Mouse (Mus musculus): ENCODE measurements around the gene Dhx40. TPM values are rescaled to one million over a fixed set of nuclear protein-coding genes. Genes with fewer than 3 reads are reported as not detected.
"Not testable (repeated sequence)": the region's sequence is repeated elsewhere in the genome, so short reads cannot be mapped to it uniquely, and the experiment has no call there.

Gene Dhx40
- total and polyA plus RNA-seq, 2 experiments from 2014 or later: 12.0 to 12.5 TPM

- H3K4me3 ChIP-seq (ENCODE audit: low read length): no peak overlapping the region
- H3K27me3 ChIP-seq (ENCODE audit: insufficient read depth, low read length): no peaks in the 10 kb centered on the region
- H3K4me1 ChIP-seq (ENCODE audit: insufficient read depth, low read length): no peaks in the 10 kb centered on the region
- no peaks in the 10 kb centered on the region for H3K9me3 ChIP-seq (ENCODE audit: low read length)
- DNase-seq (ENCODE audit: low spot score) (no peak), ATAC-seq (no peak)
- no peak for TF ChIP-seq CTCF (IDR thresholded peaks at IDR 0.05; ENCODE audit: low read depth)
- no peaks in the 10 kb centered on the region for H3K36me3 ChIP-seq (ENCODE audit: insufficient read depth, low read length)
- H3K9ac ChIP-seq (replicated peaks; ENCODE audit: low read length): no peak overlapping the region
- H3K27ac ChIP-seq: no peak overlapping the region
- no peak overlapping the region for H3K4me2 ChIP-seq (ENCODE audit: low read depth, low read length)
- 74% methylated on average over 4 of the region's 4 CpGs for WGBS
Measured at GRCm38 (mm10) chr11:86809828-86810227, 2.3 kb upstream of the Dhx40 start.

- peak; percentile 83 for DNase-seq (ENCODE audit: low spot score)
- Histone ChIP-seq H3K36me3 (ENCODE audit: insufficient read depth, low read length) (peaks cover 9% of the 10 kb centered on the region), H3K4me3 (ENCODE audit: low read length) (peak overlapping the region; percentile 100), H3K27ac (peak overlapping the region; percentile 78), H3K9me3 (ENCODE audit: low read length) (no peaks in the 10 kb centered on the region), H3K4me1 (ENCODE audit: insufficient read depth, low read length) (no peaks in the 10 kb centered on the region), H3K4me2 (ENCODE audit: low read depth, low read length) (peak overlapping the region; percentile 79), H3K9ac (replicated peaks; ENCODE audit: low read length) (peak overlapping the region; percentile 71), H3K27me3 (ENCODE audit: insufficient read depth, low read length) (no peaks in the 10 kb centered on the region)
- peak; percentile 82 for ATAC-seq
- under 1% methylated on average over 25 of the region's 25 CpGs for WGBS
- no peak for TF ChIP-seq CTCF (IDR thresholded peaks at IDR 0.05; ENCODE audit: low read depth)
Measured at GRCm38 (mm10) chr11:86807001-86807477, 507 bp downstream of the Dhx40 start.

GRCm38 (mm10) chr11:86794161-86794560, 13.4 kb downstream of the Dhx40 start:
- no peak for TF ChIP-seq CTCF (IDR thresholded peaks at IDR 0.05; ENCODE audit: low read depth)
- H3K4me1 ChIP-seq (ENCODE audit: insufficient read depth, low read length): no peaks in the 10 kb centered on the region
- peaks cover 16% of the 10 kb centered on the region; the same call in 1 of the 2 replicates for H3K36me3 ChIP-seq (ENCODE audit: insufficient read depth, low read length)
- H3K4me2 ChIP-seq (ENCODE audit: low read depth, low read length): no peak overlapping the region
- no peaks in the 10 kb centered on the region for H3K27me3 ChIP-seq (ENCODE audit: insufficient read depth, low read length)
- WGBS: 95% methylated on average over 1 of the region's 1 CpGs
- no peak overlapping the region for H3K4me3 ChIP-seq (ENCODE audit: low read length)
- DNase-seq (ENCODE audit: low spot score): no peak
- H3K9ac ChIP-seq (replicated peaks; ENCODE audit: low read length): no peak overlapping the region
- no peak for ATAC-seq
- H3K27ac ChIP-seq: no peak overlapping the region
- H3K9me3 ChIP-seq (ENCODE audit: low read length): no peaks in the 10 kb centered on the region

DNA sequence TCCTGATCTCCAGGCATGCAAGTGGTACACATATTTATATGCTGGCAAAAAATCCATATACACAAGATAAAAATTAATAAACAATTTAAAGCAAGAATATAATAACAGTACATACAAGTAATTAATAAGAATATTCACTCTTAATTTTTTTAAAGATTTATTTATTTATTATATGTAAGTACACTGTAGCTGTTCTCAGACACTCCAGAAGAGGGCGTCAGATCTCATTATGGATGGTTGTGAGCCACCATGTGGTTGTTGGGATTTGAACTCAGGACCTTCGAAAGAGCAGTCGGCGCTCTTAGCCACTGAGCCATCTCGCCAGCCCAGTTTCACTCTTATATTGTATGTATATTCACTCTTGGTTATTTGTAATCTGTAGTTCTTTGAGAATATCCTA, 20.1 kb downstream of the Dhx40 start:
- H3K4me3 ChIP-seq (ENCODE audit: low read length); ATAC-seq; H3K27ac ChIP-seq; H3K9ac ChIP-seq (replicated peaks; ENCODE audit: low read length); H3K4me2 ChIP-seq (ENCODE audit: low read depth, low read length); DNase-seq (ENCODE audit: low spot score); H3K27me3 ChIP-seq (ENCODE audit: insufficient read depth, low read length); H3K4me1 ChIP-seq (ENCODE audit: insufficient read depth, low read length); H3K9me3 ChIP-seq (ENCODE audit: low read length): not testable (repeated sequence)
- peaks cover 27% of the 10 kb centered on the region for H3K36me3 ChIP-seq (ENCODE audit: insufficient read depth, low read length)
- WGBS: 94% methylated on average over 5 of the region's 5 CpGs

DNA sequence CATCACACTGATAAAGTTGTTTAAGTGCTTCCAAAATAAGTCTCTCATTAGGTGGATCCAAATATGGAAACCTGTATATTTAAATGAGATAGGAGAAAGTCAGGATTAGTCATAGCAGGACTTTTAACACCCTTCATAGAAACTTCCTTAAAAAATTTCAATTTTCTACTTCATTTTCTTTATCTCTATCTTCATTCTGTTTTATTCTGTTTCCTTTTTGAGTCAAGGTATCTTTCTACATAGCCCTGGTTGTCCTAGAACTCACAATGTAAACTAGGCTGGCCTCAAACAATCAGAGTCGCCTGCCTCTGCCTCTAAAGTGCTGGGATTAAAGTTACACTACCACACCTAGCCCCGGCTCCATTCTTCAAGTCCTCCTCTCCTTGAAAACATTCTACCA, 21.8 kb downstream of the Dhx40 start:
- H3K36me3 ChIP-seq (ENCODE audit: insufficient read depth, low read length): peaks cover 27% of the 10 kb centered on the region
- no peaks in the 10 kb centered on the region for H3K27me3 ChIP-seq (ENCODE audit: insufficient read depth, low read length)
- 96% methylated on average over 2 of the region's 2 CpGs for whole genome bisulfite sequencing
- no peaks in the 10 kb centered on the region for H3K4me1 ChIP-seq (ENCODE audit: insufficient read depth, low read length)
- no peaks in the 10 kb centered on the region for H3K9me3 ChIP-seq (ENCODE audit: low read length)
- H3K27ac ChIP-seq: no peak overlapping the region
- no peak for DNase-seq (ENCODE audit: low spot score)
- H3K4me3 ChIP-seq (ENCODE audit: low read length): no peak overlapping the region
- H3K9ac ChIP-seq (replicated peaks; ENCODE audit: low read length): no peak overlapping the region
- no peak overlapping the region for H3K4me2 ChIP-seq (ENCODE audit: low read depth, low read length)
- ATAC-seq: no peak
- TF ChIP-seq CTCF (IDR thresholded peaks at IDR 0.05; ENCODE audit: low read depth): no peak

DNA sequence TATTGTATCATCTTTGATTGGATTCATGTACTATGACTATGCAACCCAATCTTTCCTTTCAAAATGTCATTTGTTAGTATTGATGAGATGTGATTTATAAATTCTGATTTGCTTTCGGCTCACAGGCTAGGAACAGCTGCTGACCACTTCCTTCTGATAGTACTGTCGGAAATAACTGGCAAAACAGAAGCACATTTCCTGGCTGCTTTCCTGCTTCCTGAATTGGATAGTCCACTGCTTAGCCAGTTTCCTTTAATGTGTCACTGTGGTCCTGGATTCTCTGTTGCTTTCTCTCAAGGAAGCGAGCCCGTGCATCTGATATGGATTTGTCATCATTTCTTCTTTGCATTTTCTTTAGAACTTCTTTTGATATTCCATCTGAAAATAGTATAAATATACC, 37.7 kb downstream of the Dhx40 start:
- H3K4me2 ChIP-seq (ENCODE audit: low read depth, low read length): no peak overlapping the region
- no peak for ATAC-seq
- no peaks in the 10 kb centered on the region for H3K4me1 ChIP-seq (ENCODE audit: insufficient read depth, low read length)
- no peaks in the 10 kb centered on the region for H3K9me3 ChIP-seq (ENCODE audit: low read length)
- DNase-seq (ENCODE audit: low spot score): no peak
- TF ChIP-seq CTCF (IDR thresholded peaks at IDR 0.05; ENCODE audit: low read depth): no peak
- WGBS: 86% methylated on average over 4 of the region's 4 CpGs
- H3K27me3 ChIP-seq (ENCODE audit: insufficient read depth, low read length): no peaks in the 10 kb centered on the region
- H3K9ac ChIP-seq (replicated peaks; ENCODE audit: low read length): no peak overlapping the region
- no peak overlapping the region for H3K27ac ChIP-seq
- H3K4me3 ChIP-seq (ENCODE audit: low read length): no peak overlapping the region
- H3K36me3 ChIP-seq (ENCODE audit: insufficient read depth, low read length): peaks cover 8% of the 10 kb centered on the region; the same call in 1 of the 2 replicates

DNA sequence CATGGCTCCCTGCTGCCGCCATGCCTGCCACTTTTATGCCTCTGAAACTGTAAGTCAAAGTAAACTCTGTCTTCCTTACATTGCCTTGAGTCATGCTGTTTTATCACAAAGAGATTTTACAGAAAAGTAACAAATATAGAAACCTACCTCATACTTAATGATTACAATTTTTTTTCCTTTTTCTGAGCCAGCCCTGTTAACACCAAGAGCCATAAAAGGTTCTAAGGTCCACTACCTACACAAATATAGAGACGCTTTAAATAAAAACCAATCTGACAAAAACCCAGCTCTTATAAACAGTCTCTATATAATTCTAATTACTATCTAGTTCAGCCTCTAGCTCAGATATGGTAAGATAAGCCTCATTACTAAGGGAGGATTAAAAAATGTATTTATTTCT, 43.0 kb downstream of the Dhx40 start:
- H3K9me3 ChIP-seq (ENCODE audit: low read length): no peaks in the 10 kb centered on the region
- DNase-seq (ENCODE audit: low spot score) (no peak), ATAC-seq (no peak)
- no peaks in the 10 kb centered on the region for H3K4me1 ChIP-seq (ENCODE audit: insufficient read depth, low read length)
- H3K27ac ChIP-seq: no peak overlapping the region
- peaks cover 4% of the 10 kb centered on the region; the same call in 1 of the 2 replicates for H3K36me3 ChIP-seq (ENCODE audit: insufficient read depth, low read length)
- WGBS: 88% methylated on average over 2 of the region's 2 CpGs
- TF ChIP-seq CTCF (IDR thresholded peaks at IDR 0.05; ENCODE audit: low read depth): no peak
- no peak overlapping the region for H3K9ac ChIP-seq (replicated peaks; ENCODE audit: low read length)
- no peak overlapping the region for H3K4me3 ChIP-seq (ENCODE audit: low read length)
- no peak overlapping the region for H3K4me2 ChIP-seq (ENCODE audit: low read depth, low read length)
- H3K27me3 ChIP-seq (ENCODE audit: insufficient read depth, low read length): no peaks in the 10 kb centered on the region

GRCm38 (mm10) chr11:86763127-86763526, 44.4 kb downstream of the Dhx40 start:
- not testable (repeated sequence) for H3K4me3 ChIP-seq (ENCODE audit: low read length); H3K36me3 ChIP-seq (ENCODE audit: insufficient read depth, low read length); DNase-seq (ENCODE audit: low spot score); H3K27ac ChIP-seq; H3K4me1 ChIP-seq (ENCODE audit: insufficient read depth, low read length); H3K27me3 ChIP-seq (ENCODE audit: insufficient read depth, low read length); H3K4me2 ChIP-seq (ENCODE audit: low read depth, low read length); H3K9me3 ChIP-seq (ENCODE audit: low read length); ATAC-seq; H3K9ac ChIP-seq (replicated peaks; ENCODE audit: low read length)
- 93% methylated on average over 11 of the region's 11 CpGs for WGBS
